Mouse (Mus musculus): Measurements from ENCODE around the gene Selenom. TPM values are rescaled to one million over a fixed set of nuclear protein-coding genes. Genes with fewer than 3 reads are reported as not detected.

Selenom gene
- polyA plus RNA-seq, 1 experiment from 2014 or later: 215 TPM

DNA sequence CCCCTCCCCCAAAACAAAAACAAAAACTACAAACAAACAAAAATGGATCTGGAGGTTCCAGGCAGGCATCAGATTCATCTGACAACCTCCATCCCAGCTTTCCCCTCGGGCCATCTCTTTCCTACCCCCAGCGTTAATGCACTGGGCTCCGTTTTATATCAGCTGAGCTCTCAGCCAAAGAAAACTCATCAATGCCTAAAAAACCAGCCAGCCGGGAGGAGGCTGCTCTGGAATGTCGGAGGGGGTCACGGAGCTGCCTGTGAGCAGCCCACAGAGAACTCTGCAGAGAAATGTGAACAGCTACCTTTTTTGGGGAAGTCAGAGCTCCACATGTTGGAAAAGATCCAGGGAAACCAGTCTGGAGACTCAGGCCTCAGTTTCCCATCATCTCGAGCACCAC is 50.0 kb downstream of the Selenom start:
- no peaks in the 10 kb centered on the region for H3K36me3 ChIP-seq (ENCODE audit: control insufficient read depth, insufficient read depth, low read length)
- WGBS: 28% methylated on average over 7 of the region's 7 CpGs
- no peak overlapping the region for H3K4me2 ChIP-seq (ENCODE audit: low read depth, low read length)
- H3K27ac ChIP-seq (replicated peaks; ENCODE audit: low read depth, low read length): peak overlapping the region; percentile 49; the same call in 1 of the 2 replicates
- no peak overlapping the region for H3K4me3 ChIP-seq (ENCODE audit: low read depth, low read length)
- ATAC-seq (ENCODE audit: low read depth) (no peak), DNase-seq (ENCODE audit: low spot score) (peak; percentile 58)
- no peaks in the 10 kb centered on the region for H3K9me3 ChIP-seq (ENCODE audit: control insufficient read depth, low read length)
- H3K4me1 ChIP-seq (ENCODE audit: control insufficient read depth, insufficient read depth, low read length): peaks cover 8% of the 10 kb centered on the region; the same call in 1 of the 2 replicates
- no peaks in the 10 kb centered on the region for H3K27me3 ChIP-seq (replicated peaks; ENCODE audit: control insufficient read depth, insufficient read depth, low read length)
- H3K9ac ChIP-seq (ENCODE audit: low read depth, low read length): no peak overlapping the region

DNA sequence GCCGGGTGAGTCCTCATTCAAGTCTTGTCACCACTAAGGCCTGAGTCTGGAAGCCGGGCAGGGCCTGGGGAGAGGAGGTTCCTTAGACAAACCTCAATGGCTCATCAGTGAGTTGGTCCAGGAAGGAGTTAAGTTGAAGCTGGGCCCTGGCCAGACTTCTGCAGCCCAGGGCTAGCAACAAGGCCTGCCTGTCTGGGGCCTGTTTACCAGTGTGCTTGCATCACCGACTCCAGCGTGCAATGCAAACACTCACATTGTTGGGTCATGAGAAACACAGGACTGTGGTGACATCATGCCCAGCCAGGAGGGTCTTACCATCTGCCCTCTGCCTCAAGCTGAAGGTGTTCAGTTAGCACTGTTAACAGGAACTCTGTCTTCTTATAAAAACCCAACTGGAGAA is 51.5 kb downstream of the Selenom start:
- ATAC-seq (ENCODE audit: low read depth) (no peak), DNase-seq (ENCODE audit: low spot score) (no peak)
- no peak overlapping the region for H3K9ac ChIP-seq (ENCODE audit: low read depth, low read length)
- H3K27ac ChIP-seq (replicated peaks; ENCODE audit: low read depth, low read length): no peak overlapping the region
- H3K4me2 ChIP-seq (ENCODE audit: low read depth, low read length): no peak overlapping the region
- no peak overlapping the region for H3K4me3 ChIP-seq (ENCODE audit: low read depth, low read length)
- no peaks in the 10 kb centered on the region for H3K9me3 ChIP-seq (ENCODE audit: control insufficient read depth, low read length)
- no peaks in the 10 kb centered on the region for H3K27me3 ChIP-seq (replicated peaks; ENCODE audit: control insufficient read depth, insufficient read depth, low read length)
- no peaks in the 10 kb centered on the region for H3K36me3 ChIP-seq (ENCODE audit: control insufficient read depth, insufficient read depth, low read length)
- WGBS: 73% methylated on average over 4 of the region's 4 CpGs
- H3K4me1 ChIP-seq (ENCODE audit: control insufficient read depth, insufficient read depth, low read length): peaks cover 8% of the 10 kb centered on the region; the same call in 1 of the 2 replicates

Other genes starting within 250 kb of the Selenom start
- 177 and 190 TPM in 2 replicates for gene Drg1, start 248.3 kb upstream of the Selenom start, polyA plus RNA-seq (2014; fragmentation: Nextera tagmentation; extraction: Ambion mirVana)
- 35.3 and 41.0 TPM in 2 replicates for gene Patz1, start 225.8 kb upstream of the Selenom start, polyA plus RNA-seq (2014; fragmentation: Nextera tagmentation; extraction: Ambion mirVana)
- 14.4 and 16.2 TPM in 2 replicates for gene Pik3ip1, start 184.3 kb upstream of the Selenom start, polyA plus RNA-seq (2014; fragmentation: Nextera tagmentation; extraction: Ambion mirVana)
- gene Limk2, start 105.5 kb upstream of the Selenom start, polyA plus RNA-seq (2014; fragmentation: Nextera tagmentation; extraction: Ambion mirVana): 63.8 and 74.8 TPM in 2 replicates
- gene Rnf185, start 62.3 kb upstream of the Selenom start, polyA plus RNA-seq (2014; fragmentation: Nextera tagmentation; extraction: Ambion mirVana): 37.1 and 40.3 TPM in 2 replicates
- gene Pla2g3, start 26.4 kb upstream of the Selenom start, polyA plus RNA-seq (2014; fragmentation: Nextera tagmentation; extraction: Ambion mirVana): 0.36 and 0.41 TPM in 2 replicates
- gene Inpp5j, start 9.9 kb upstream of the Selenom start, polyA plus RNA-seq (2014; fragmentation: Nextera tagmentation; extraction: Ambion mirVana): 0.81 and 1.0 TPM in 2 replicates
- gene Smtn, start 25.9 kb downstream of the Selenom start, polyA plus RNA-seq (2014; fragmentation: Nextera tagmentation; extraction: Ambion mirVana): 100 and 116 TPM in 2 replicates
- 20.9 and 24.5 TPM in 2 replicates for gene Morc2a, start 134.5 kb downstream of the Selenom start, polyA plus RNA-seq (2014; fragmentation: Nextera tagmentation; extraction: Ambion mirVana)

Data from embryonic facial prominence, embryonic 14.5 days (tissue).